Mouse (Mus musculus) yolk sac, embryonic 10.5 days (tissue): ENCODE measurements around the gene Gm20865.
"Not testable (repeated sequence)": the region's sequence is repeated elsewhere in the genome, so short reads cannot be mapped to it uniquely, and the experiment has no call there.

Experiments
- DNase-seq: peaks from one replicate; pipeline ENCODE4 v3.0.0-alpha.2; 2017; ENCODE audit warnings: low spot score

The Gm20865 gene

DNA sequence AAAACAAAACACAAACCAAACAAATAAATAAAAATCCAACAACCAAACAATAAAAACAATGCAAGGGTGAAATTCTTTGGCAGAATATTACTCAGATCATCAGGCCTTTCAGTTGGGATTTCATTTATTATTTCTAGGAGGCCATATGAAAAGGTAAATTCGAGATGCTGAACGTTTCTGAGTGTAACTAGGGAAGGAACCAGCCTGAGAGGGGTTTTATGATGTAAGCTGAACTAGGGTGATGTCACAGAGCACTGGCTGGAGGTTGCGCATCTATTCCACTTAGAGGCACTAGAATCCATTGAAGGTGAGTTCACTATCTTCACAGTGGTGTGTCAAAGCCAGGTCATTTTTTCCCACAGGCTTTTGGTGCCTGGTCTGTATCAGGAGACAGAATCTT lies at the start of gene Gm20865:
Gene Gm20865, plus strand, starts transcription at position 301 of the 400 bp plus-strand sequence.
- not testable (repeated sequence) for DNase-seq
